Mouse (Mus musculus) CH12.LX (cell line): Measurements from ENCODE around the gene Rgsl1. TPM values are rescaled to one million over a fixed set of nuclear protein-coding genes. Genes with fewer than 3 reads are reported as not detected.
A peak's percentile ranks its signal among the peaks of the same experiment; 100 is the strongest.

Source experiments
- DNase-seq: peaks from one replicate; pipeline ENCODE4 v3.0.0-alpha.2; 2013; ENCODE audit errors: extremely low read depth
- H3K27ac ChIP-seq: 2 replicates; pipeline ENCODE4 v1.5.1; 2012; ENCODE audit warnings: low read depth, mild to moderate bottlenecking, control low read depth, moderate library complexity; ENCODE audit not compliant: insufficient read depth
- H3K27me3 ChIP-seq: replicated peaks from 2 replicates; pipeline ENCODE3; 2012; ENCODE audit warnings: inconsistent platforms
- H3K36me3 ChIP-seq, 2 experiments: replicated peaks in 1 of 2; 2 replicates each; pipeline versions ENCODE3 to v1.6.1; 2012; ENCODE audit warnings: inconsistent platforms in 1 of 2, low read length in 1 of 2, mild to moderate bottlenecking in 1 of 2, mixed read lengths in 1 of 2, moderate library complexity in 1 of 2; ENCODE audit not compliant: control insufficient read depth in 1 of 2, insufficient read depth in 1 of 2
- H3K4me1 ChIP-seq, 2 experiments: 2 replicates each; pipeline ENCODE4 v1.6.1; 2012; ENCODE audit warnings: inconsistent platforms in 1 of 2, moderate library complexity in 1 of 2; ENCODE audit not compliant: insufficient read depth in 2 of 2, control insufficient read depth in 1 of 2
- H3K4me2 ChIP-seq: 2 replicates; pipeline ENCODE4 v1.6.1; 2012; ENCODE audit warnings: low read depth, mild to moderate bottlenecking, control low read depth; ENCODE audit not compliant: poor library complexity, insufficient read depth, severe bottlenecking
- H3K4me3 ChIP-seq, 3 experiments: fragments of 150-350 bp in 1 of 3; sonication (generic) in 1 of 3; replicated peaks in 1 of 3; 2 replicates each; pipeline versions ENCODE3 to v1.5.1; 2011 to 2012; ENCODE audit warnings: low read depth in 2 of 3, low read length in 2 of 3, mild to moderate bottlenecking in 2 of 3, moderate library complexity in 2 of 3, control low read depth in 1 of 3, improper control_type of control experiment in 1 of 3, inconsistent platforms in 1 of 3, mixed read lengths in 1 of 3; ENCODE audit not compliant: poor library complexity in 1 of 3
- H3K79me2 ChIP-seq: replicated peaks from 2 replicates; pipeline ENCODE4 v1.6.1; 2012; ENCODE audit warnings: mild to moderate bottlenecking, moderate library complexity; ENCODE audit not compliant: control insufficient read depth, poor library complexity, insufficient read depth, severe bottlenecking; ENCODE audit errors: extremely low read depth
- H3K9ac ChIP-seq: 2 replicates; pipeline ENCODE4 v1.6.1; 2012; ENCODE audit warnings: low read depth, mild to moderate bottlenecking, control low read depth, moderate library complexity; ENCODE audit not compliant: insufficient read depth
- H3K9me3 ChIP-seq: replicated peaks from 2 replicates; pipeline ENCODE3; 2012; ENCODE audit warnings: low read length, inconsistent platforms, mixed read lengths
- BHLHE40 ChIP-seq: IDR thresholded peaks from 2 replicates; pipeline ENCODE4 v1.6.1; 2011; ENCODE audit warnings: mild to moderate bottlenecking, low read depth, low read length, improper control_type of control experiment
- CHD1 ChIP-seq: IDR thresholded peaks from 2 replicates; pipeline ENCODE4 v1.6.1; 2012; ENCODE audit warnings: low read depth, low read length, improper control_type of control experiment, inconsistent platforms
- CHD2 ChIP-seq: IDR thresholded peaks from 2 replicates; pipeline ENCODE4 v1.6.1; 2011; ENCODE audit warnings: low read length, improper control_type of control experiment
- CTCF ChIP-seq, 2 experiments: IDR thresholded peaks in 1 of 2; conservative IDR thresholded peaks in 1 of 2; 2 replicates each; pipeline ENCODE4 v1.5.1; 2011 to 2012; ENCODE audit warnings: low read depth in 2 of 2, low read length in 2 of 2, improper control_type of control experiment in 1 of 2, inconsistent platforms in 1 of 2, mild to moderate bottlenecking in 1 of 2, moderate library complexity in 1 of 2
- ETS1 ChIP-seq: conservative IDR thresholded peaks from 2 replicates; pipeline ENCODE4 v1.6.1; 2012; ENCODE audit warnings: low read depth, mild to moderate bottlenecking, inconsistent platforms, low read length, improper control_type of control experiment, moderate library complexity
- GABPA ChIP-seq: IDR thresholded peaks from 2 replicates; pipeline ENCODE4 v1.6.1; 2012; ENCODE audit warnings: low read depth, low read length, improper control_type of control experiment, inconsistent platforms; ENCODE audit not compliant: insufficient replicate concordance
- IRF4 ChIP-seq: IDR thresholded peaks from 2 replicates; pipeline ENCODE4 v1.6.1; 2014; ENCODE audit warnings: low read depth, mild to moderate bottlenecking, inconsistent platforms, low read length, improper control_type of control experiment
- MAX ChIP-seq: IDR thresholded peaks from 2 replicates; pipeline ENCODE4 v1.6.1; 2011; ENCODE audit warnings: low read length, improper control_type of control experiment
- MAZ ChIP-seq: IDR thresholded peaks from 2 replicates; pipeline ENCODE4 v1.6.1; 2012; ENCODE audit warnings: low read depth, mild to moderate bottlenecking, inconsistent platforms, low read length, improper control_type of control experiment, moderate library complexity
- MYC ChIP-seq: IDR thresholded peaks from 2 replicates; pipeline ENCODE4 v1.6.1; 2011; ENCODE audit warnings: low read depth, mild to moderate bottlenecking, improper control_type of control experiment, low read length
- NRF1 ChIP-seq: IDR thresholded peaks from 2 replicates; pipeline ENCODE4 v1.6.1; 2014; ENCODE audit warnings: low read depth, mild to moderate bottlenecking, inconsistent platforms, low read length, improper control_type of control experiment, moderate library complexity
- POLR2A ChIP-seq: IDR thresholded peaks from 2 replicates; pipeline ENCODE4 v1.6.1; 2011; ENCODE audit warnings: low read depth, mild to moderate bottlenecking, improper control_type of control experiment, low read length
- RAD21 ChIP-seq: IDR thresholded peaks from 2 replicates; pipeline ENCODE4 v1.6.1; 2011; ENCODE audit warnings: low read depth, mild to moderate bottlenecking, low read length, improper control_type of control experiment, moderate library complexity
- RCOR1 ChIP-seq: conservative IDR thresholded peaks from 2 replicates; pipeline ENCODE4 v1.6.1; 2012; ENCODE audit warnings: low read depth, mild to moderate bottlenecking, inconsistent platforms, low read length, improper control_type of control experiment
- SIN3A ChIP-seq: IDR thresholded peaks from 2 replicates; pipeline ENCODE4 v1.6.1; 2012; ENCODE audit warnings: low read length, improper control_type of control experiment, inconsistent platforms
- SMC3 ChIP-seq: IDR thresholded peaks from 2 replicates; pipeline ENCODE4 v1.6.1; 2011; ENCODE audit warnings: low read depth, low read length, improper control_type of control experiment
- TCF12 ChIP-seq: IDR thresholded peaks from 2 replicates; pipeline ENCODE4 v1.6.1; 2014; ENCODE audit warnings: low read depth, mild to moderate bottlenecking, inconsistent platforms, low read length, improper control_type of control experiment
- UBTF ChIP-seq: IDR thresholded peaks from 2 replicates; pipeline ENCODE4 v1.6.1; 2012; ENCODE audit warnings: low read depth, mild to moderate bottlenecking, inconsistent platforms, low read length, improper control_type of control experiment, moderate library complexity
- USF1 ChIP-seq: IDR thresholded peaks from 2 replicates; pipeline ENCODE4 v1.6.1; 2014; ENCODE audit warnings: low read depth, mild to moderate bottlenecking, inconsistent platforms, low read length, improper control_type of control experiment
- ZKSCAN1 ChIP-seq: IDR thresholded peaks from 2 replicates; pipeline ENCODE4 v1.6.1; 2012; ENCODE audit warnings: low read depth, inconsistent platforms, low read length, improper control_type of control experiment, borderline replicate concordance
- ZMIZ1 ChIP-seq: IDR thresholded peaks from 2 replicates; pipeline ENCODE4 v1.6.1; 2012; ENCODE audit warnings: low read depth, mild to moderate bottlenecking, inconsistent platforms, low read length, improper control_type of control experiment
- ZNF384 ChIP-seq: IDR thresholded peaks from 2 replicates; pipeline ENCODE4 v1.6.1; 2012; ENCODE audit warnings: low read depth, low read length, improper control_type of control experiment, inconsistent platforms
- dilution Hi-C: fragments of 300-500 bp; cut with MboI; formaldehyde crosslinking; loops from 2 replicates; pipeline ENCODE4 v1.14.3; 2020; ENCODE audit warnings: low sequenced_read_pairs; ENCODE audit not compliant: extremely low pct_unique_long_range_greater_than_20kb, extremely low pct_ligation_motif_present
- in situ Hi-C: fragments of 300-500 bp; cut with MboI; formaldehyde crosslinking; loops from 3 replicates; pipeline ENCODE4 v1.14.3; 2019; ENCODE audit warnings: low sequenced_read_pairs, low pct_ligation_motif_present, low pct_unique_long_range_greater_than_20kb, mixed read lengths
- polyA plus RNA-seq: library from polyadenylated mRNA; unstranded; fragments of >175 nt; gene quantifications from 2 replicates; pipeline ENCODE4 v1.2.1, GENCODE M21; 2012; ENCODE audit warnings: low read depth; ENCODE audit not compliant: insufficient read length
- total RNA-seq, 2 experiments: library from RNA; depleted of rRNA; stranded (reverse); fragments of 300-350 nt in 1 of 2; fragments of >200 nt in 1 of 2; gene quantifications; 2 replicates each; pipeline ENCODE4 v1.2.3; 2012 to 2014

Rgsl1 gene
- total and polyA plus RNA-seq, 3 experiments = 0.20 TPM; not detected in 2

DNA sequence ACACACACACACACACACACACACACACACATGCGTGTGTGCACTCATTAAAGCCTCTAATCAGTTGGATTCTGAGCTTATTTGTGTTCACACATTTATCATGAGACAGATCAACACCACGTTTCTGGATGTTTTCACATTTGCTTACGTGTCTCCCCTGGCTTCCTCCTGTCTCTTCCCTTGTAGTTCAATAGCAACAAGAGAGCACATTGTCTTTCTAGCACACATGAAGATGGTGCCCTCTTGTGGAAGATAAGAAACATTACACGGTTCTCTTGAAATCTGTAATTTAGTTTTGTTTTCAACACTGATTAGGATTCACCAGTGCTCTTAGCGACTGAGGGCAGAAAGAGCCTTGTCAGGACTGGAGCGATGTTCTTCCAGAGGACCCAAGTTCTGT lies 2.9 kb upstream of the Rgsl1 start:
- H3K4me3 ChIP-seq = no peak overlapping the region
- H3K4me2 ChIP-seq = peak overlapping the region; percentile 74
- H3K27ac ChIP-seq = no peak overlapping the region
- TF ChIP-seq SMC3 = peak; percentile 64
- peak; percentile 79 to 84 for TF ChIP-seq CTCF (conservative IDR thresholded peaks at IDR 0.05 in 1 of 2, IDR thresholded peaks at IDR 0.05 in 1 of 2; ENCODE audit: low read depth in 2 of 2, low read length in 2 of 2)
- TF ChIP-seq SIN3A = peak; percentile 57; the same call in 1 of the 2 replicates
- TF ChIP-seq MYC = peak; percentile 96
- TF ChIP-seq CHD2 = no peak
- no peak for TF ChIP-seq IRF4
- no peak for TF ChIP-seq POLR2A
- no peak for TF ChIP-seq ZNF384
- no peak for TF ChIP-seq MAZ
- TF ChIP-seq RCOR1 = no peak
- TF ChIP-seq NRF1 = no peak
- TF ChIP-seq RAD21 = peak; percentile 89
- no peak for TF ChIP-seq UBTF
- peak; percentile 74 for TF ChIP-seq MAX
- no peaks in the 10 kb centered on the region for H3K9me3 ChIP-seq
- dilution Hi-C loops (no loop called here), in situ Hi-C loops (no loop called here)
- peak; percentile 58 for DNase-seq
- peaks cover 2 to 17% of the 10 kb centered on the region in 2 experiments; a peak in 3 of 4 replicates for H3K4me1 ChIP-seq
- no peaks in the 10 kb centered on the region for H3K27me3 ChIP-seq
- H3K79me2 ChIP-seq = no peaks in the 10 kb centered on the region
- no peak overlapping the region for H3K9ac ChIP-seq
- H3K36me3 ChIP-seq = no peaks in the 10 kb centered on the region

DNA sequence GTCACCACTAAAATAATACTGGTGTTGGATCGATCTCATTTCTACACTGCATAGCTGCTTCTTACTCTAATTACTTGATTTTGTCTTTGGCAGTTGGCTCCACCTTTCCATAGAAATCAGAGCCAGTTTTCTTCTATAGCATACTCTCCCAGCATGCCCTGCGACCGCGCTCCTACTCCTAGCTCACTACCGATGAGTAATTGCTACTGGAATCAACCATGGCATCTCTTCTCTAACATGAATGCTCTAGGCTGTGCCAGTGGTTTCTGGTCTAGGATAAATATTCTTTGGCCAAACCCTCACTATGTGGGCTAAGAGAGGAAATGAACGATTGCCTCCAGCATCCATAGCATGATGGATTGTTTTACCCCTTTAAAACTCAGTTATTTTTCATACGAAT lies 2.5 kb upstream of the Rgsl1 start:
- dilution Hi-C loops = no loop called here
- no peaks in the 10 kb centered on the region for H3K79me2 ChIP-seq
- no peaks in the 10 kb centered on the region for H3K9me3 ChIP-seq
- TF ChIP-seq NRF1 = no peak
- no peak for TF ChIP-seq USF1
- no peak for TF ChIP-seq CHD1
- TF ChIP-seq SMC3 = no peak
- TF ChIP-seq CHD2 = no peak
- TF ChIP-seq ZKSCAN1 = no peak
- no peak for TF ChIP-seq GABPA
- no peak for TF ChIP-seq POLR2A
- TF ChIP-seq ETS1 = no peak
- TF ChIP-seq CTCF (conservative IDR thresholded peaks at IDR 0.05 in 1 of 2, IDR thresholded peaks at IDR 0.05 in 1 of 2; ENCODE audit: low read depth in 2 of 2, low read length in 2 of 2) = no peak
- TF ChIP-seq SIN3A = no peak
- TF ChIP-seq ZMIZ1 = no peak
- TF ChIP-seq MAZ = no peak
- TF ChIP-seq UBTF = no peak
- no peak for TF ChIP-seq BHLHE40
- TF ChIP-seq ZNF384 = no peak
- TF ChIP-seq TCF12 = no peak
- no peak for TF ChIP-seq RCOR1
- no peak overlapping the region for H3K9ac ChIP-seq
- no peak overlapping the region for H3K4me3 ChIP-seq
- peaks cover 2 to 18% of the 10 kb centered on the region in 2 experiments; a peak in 3 of 4 replicates for H3K4me1 ChIP-seq
- H3K36me3 ChIP-seq = no peaks in the 10 kb centered on the region
- in situ Hi-C loops = no loop called here
- H3K27me3 ChIP-seq = no peaks in the 10 kb centered on the region
- H3K4me2 ChIP-seq = peak overlapping the region; percentile 74; the same call in 1 of the 2 replicates
- no peak overlapping the region for H3K27ac ChIP-seq
- DNase-seq = no peak
